Mouse (Mus musculus) liver (tissue): Measurements from ENCODE around the gene Gm5538.

Experiments used
- DNase-seq: peaks from one replicate; pipeline ENCODE4 v3.0.0-alpha.2; 2020; ENCODE audit warnings: mixed read lengths

Gm5538 gene

DNA sequence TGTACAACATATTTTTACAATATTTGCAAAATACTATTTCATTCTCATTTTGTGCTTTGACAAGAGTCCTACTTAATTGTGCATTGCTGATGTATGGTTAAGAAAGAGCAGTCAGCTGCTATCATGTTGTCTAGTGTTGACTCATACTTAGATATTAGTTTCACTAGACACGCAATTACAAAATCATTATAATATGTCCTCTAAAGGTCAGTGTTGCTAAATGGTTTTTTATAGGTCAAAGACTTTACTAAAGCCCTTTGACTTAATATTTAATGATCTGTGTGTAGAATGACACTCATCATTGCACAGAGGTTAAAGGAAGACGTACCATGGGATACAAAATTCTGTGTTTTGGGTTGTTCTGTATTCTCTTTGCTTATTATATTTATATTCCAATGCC lies at the start of gene Gm5538:
TSS of gene Gm5538 (plus strand) at position 301 of the 400 bp plus-strand sequence.
- DNase-seq = no peak

DNA sequence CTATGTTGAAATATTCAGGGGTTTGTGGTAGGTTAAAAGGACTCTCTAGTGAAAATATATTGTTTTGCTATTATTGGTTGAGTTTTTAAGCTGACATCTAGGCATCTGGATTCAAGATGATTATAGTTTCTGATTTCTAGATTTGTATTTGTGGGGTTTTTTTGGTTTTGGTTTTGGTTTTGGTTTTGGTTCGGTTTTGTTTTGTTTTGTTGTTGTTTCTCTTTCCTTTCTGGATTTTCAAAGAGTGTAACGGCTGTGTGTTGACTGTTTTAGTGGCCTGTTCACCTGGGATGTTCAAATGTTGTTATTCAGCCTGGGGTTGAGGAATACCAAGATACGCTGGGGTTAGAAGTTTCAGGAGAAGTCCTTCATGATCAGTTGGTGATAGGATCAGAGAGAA lies 32.2 kb upstream of the Gm5538 start:
- DNase-seq = no peak

DNA sequence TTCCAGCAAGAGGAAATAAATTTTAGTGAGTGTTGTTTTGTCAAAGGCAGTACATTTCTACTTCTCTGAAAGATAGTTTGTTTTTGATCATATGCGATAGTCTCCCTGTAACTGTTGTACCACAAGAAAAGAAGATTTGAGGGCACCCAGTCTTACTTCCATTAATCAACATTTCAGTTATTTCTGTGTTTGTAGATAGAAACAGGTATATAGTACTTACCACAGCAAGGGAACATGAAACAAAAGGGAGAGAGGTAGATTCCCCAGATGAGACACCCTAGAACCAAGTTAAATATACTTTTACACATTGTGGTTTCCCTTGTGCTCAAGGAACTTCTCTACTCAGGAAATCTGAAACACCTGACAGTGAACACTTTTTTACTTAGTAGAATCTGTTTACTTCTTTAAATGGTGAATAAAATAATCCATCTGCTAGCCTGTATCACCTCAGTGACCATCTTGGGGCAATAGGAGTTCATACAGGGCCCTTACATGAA lies 26.9 kb upstream of the Gm5538 start:
- no peak for DNase-seq

DNA sequence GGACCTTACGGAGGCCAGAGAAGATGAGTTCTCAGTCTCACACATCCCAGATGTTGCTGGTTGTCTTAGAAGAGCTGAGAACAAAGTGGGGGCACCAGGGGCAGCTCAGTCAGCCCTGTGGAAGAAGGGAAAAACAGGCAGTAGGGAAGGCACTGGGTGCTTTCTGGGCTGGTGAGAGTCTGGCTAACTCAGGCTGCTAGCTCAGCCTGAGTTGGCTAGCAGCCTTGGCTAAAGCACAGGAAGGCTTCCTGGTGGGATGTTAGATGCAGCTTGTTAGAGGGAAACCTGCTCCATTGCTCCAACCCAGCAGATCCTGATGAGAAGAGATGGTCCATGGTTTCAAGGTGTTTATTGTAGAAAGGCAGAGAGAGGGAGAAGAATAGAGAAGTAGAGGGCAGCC lies 10.3 kb downstream of the Gm5538 start:
- no peak for DNase-seq

DNA sequence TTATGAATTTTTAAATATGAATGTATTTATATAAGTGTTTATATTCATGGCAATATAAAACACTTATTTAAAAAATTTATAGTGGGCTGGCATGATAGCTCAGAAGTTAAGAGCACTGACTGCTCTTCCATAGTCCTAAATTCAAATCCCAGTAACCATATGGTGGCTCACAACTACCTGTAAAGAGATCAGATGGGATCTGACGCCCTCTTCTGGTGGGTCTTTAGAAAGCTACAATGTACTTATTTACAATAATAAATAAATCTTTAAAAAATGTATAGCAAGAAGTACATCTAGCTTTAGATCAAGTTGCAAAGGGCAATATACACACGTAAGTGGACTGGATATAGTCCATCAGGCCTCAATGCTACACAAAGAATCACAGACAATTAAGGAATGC lies 14.6 kb downstream of the Gm5538 start:
- DNase-seq = no peak
